Mouse (Mus musculus) heart, adult 9 months (tissue): Measurements from ENCODE around the gene Lpin1.

Source experiments
- DNase-seq, 2 experiments: peaks; one replicate each; pipeline ENCODE4 v3.0.0; 2022; ENCODE audit warnings: low spot score in 2 of 2

Lpin1 gene

DNA sequence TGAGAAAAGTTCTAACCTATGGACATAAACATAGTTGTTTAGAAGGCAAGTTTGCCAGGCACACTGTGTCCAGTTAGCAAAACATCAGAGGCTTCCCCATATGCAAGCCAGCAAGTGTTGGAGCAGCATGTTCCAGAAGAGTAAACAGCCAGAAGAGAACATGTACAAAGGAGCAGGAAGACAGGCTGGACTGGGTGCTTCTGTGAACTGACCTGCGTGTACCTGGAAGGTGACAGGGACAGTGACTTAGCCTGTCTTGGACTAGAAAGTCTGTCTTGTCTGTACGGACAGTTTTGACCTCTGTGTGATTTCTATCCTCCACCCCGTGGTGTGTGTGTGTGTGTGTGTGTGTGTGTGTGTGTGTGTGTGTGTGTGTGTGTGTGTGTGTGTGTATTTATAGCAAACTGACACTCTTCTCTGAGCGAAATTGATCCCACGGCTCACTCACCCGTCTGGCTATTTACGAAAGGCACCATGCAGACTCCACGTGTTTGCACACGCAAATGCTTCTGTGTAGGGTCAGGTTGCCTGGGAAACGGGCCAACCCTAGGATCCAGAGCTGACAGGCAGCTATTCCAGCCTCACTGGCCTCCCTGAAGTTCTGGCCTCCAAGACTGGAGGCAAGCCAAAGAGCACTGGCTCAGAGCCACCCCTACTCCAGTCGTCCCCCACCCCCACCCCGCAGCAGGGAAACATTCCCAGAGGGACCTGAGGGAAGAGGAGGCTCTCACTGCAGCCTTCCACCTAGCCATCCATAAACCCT lies 7.9 kb upstream of the Lpin1 start:
- DNase-seq = peak; percentile 89 to 90

DNA sequence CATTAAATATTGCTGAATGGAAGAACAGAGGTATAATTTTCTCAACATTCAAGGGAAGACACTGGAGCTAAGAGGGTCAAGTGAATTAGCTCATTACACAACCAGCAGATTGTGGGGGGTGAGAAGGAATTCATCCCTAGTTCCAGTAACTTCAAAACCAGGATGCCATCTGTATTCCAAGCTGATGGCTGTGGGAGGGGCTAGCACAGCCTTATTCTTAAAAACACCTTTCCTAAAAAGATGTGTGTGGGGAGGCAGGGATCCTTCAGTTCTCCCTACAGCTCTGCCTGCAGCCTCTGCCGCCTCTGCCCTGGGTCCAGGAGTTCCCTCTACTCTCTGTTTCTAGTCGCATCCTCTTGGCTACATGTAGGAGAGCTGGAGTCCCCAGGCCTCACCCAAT lies 5.0 kb upstream of the Lpin1 start:
- DNase-seq = no peak

DNA sequence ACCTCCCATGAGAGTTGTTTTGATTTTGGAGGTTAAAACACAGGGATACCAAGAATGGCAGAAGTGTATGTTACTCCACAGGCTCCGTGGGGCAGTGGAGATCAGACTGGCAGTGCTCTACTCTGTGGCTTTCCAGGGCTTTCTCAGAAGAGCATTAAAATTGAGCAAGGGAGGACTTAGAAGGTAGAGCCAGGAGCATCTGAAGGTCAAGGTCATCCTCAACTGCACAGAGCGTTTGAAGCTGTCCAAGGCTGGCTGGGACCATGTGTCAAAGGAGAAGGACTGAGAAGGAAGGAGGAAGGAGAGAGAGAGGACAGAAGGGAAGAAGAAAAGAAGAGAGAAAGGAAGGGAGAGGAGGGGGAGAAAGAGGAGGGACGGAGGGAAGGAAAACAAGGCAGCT lies 3.8 kb upstream of the Lpin1 start:
- DNase-seq = no peak

GRCm38 (mm10) chr12:16605624-16606023 lies 5.1 kb downstream of the Lpin1 start:
- DNase-seq = no peak

DNA sequence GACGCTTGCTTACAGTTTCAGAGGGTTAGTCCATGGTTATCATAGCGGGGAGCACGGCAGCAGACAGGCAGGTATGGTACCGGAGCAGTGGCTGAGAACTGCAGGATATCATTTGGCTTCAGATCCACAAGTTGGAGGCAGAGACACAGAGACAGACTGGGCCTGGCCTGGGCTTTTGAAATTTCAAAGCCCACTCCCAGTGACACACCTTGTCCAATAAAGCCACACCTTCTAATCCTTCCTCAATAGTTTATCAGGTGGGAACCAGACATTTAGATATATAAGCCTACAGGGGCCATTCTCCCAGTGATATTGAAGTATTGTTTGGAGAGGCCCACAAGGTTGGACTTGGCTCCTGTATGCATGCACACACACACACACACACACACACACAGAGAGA lies 8.5 kb downstream of the Lpin1 start:
- DNase-seq = no peak

DNA sequence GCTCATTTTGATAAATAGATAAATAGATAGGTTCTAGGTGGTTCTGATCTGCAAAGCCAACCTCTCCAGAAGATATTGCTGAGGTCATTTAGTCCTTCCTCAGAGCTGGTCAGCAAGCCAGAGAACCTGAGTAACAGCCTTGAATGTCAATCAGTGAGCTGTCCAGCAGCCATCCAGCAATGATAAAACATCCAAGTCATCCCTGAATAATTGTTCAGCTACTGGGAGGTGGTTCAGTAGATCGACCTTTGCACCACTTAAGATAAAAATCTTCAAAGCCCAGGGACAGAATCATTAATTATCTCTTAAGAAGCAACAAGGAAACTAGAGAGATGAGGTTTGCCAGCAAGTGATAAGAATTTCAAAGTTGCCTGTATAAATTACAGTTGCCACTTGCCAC lies 10.4 kb downstream of the Lpin1 start:
- no peak for DNase-seq

DNA sequence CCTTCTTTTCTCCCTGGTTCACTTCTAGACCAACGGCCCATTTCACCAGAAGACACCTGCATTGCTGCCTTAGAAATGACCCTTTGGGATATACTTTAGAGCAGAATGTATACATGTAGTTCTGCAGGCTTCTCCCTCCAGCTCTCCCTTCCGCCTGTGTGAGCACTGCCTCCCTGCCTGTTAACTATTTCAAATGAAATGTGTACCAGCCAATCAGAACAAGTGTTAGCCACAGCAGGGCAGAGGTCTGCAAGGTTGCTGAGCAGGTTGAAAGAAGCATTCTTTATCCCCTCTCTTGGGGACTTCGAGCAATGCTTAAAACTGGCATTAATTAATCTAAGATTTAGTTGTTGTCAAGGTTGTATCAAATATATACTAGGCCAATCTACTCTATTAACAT lies 11.4 kb downstream of the Lpin1 start:
- no peak for DNase-seq

DNA sequence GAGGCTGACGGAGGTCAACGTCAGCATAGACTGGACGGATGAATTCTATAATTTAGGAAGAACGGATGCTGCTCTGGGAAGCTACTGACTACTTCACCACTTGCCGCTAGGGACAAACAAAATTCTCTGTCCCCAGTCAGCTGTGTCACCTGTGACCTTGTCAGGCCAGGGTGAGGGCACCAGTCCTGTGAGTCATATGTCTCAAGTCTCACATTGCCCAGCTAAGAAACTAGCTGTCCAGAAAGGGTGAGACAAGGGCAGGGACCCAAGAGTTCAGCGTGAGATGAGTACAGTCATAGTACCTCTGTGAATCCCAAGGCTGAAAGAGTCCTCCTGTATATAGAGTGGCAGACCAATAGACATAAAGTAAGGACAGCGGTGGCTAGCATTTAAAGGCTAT lies 17.0 kb downstream of the Lpin1 start:
- peak in 1 of 2 experiments; percentile 27 for DNase-seq

DNA sequence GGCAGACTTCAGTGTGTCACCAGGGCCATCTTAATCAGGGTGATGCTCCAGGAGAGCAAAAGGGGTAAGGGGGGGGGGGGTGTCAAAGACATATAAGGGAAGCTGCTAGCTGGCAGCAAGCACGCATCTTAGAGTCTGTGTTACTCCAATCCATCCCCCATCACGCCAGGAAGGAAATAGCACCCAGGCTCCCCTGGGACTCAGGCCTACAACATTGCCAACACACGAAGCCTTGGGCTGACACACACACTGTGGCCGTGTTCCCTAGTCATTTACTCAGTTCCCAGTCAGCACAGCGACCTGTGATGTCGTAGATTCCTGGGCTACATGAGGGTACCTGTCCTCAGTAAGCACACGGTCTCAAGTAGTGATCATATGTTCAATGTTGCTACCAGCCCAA lies 17.8 kb downstream of the Lpin1 start:
- DNase-seq = no peak

DNA sequence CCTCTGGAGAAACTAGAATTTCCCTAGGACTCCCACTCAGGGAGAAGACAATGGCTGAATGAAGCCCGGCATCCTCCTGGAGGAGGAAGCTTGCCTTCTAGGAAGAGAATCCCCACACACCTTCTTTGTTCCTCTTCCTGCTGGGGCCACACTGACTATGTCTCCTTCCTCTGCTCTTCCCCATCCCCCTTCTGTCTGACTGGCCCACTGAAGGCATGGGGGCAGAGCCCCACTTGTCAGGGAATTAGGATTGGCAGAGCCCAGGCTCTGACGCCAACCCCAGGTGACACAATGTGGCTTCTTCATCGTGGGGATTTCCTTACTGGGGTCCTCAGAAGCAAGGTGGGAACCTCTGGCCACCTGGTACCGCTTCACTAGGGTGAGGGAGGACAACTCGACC lies 18.3 kb downstream of the Lpin1 start:
- DNase-seq = no peak

DNA sequence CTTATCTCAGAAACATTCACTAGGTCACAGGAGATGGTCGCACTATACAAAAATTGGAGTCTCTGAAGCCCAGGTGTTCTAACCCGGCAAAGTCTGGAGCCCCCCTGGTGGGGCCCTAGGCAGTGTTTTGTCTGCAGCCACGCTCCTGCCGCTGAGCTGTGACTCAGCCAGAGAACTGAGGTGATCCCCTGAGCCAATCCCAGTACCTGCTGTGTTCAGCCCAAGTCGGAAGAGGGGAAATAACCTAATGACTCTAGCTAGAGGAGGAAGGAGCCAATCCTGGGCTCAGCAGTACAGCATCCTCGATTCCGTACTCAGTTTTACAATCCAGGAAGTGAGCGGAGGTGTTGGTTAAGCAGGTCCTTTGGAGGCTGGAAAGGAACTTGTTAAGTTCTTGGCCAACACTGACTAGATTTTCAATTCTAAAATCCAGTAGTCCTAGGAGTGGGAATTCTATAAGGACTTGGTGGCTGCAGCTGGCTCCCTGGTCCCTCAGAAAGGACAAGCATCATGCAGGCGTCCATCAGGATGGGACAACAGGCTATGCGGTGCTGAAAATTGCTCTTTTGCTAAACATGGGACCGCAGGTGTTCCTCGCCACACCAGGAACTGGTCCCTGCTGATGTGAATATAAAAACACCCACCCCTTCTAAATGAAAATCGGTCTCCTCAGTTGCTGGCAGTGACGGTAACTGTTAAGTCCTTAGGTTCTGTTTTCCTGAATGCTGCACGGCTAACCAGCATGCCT lies 19.1 kb downstream of the Lpin1 start:
- DNase-seq = peak; percentile 78 to 80

DNA sequence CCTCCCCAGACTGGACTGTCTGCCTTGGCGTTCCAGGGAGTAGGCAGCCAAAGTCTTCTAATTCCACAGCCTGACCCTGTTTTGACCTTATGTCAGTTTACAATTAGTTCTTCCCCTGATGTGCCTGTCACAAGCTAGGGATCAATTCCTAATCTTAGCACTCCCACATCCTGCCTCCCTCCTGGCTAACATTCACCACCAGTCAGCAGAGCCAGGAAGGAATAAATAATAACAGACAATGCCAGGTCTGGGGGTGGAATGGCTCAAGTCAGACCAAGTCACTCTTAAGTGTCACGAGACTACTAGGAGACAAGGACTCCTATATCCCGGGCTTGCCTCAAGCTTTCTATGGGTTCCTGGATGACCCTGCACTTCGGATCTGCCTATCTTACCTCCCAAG lies 20.8 kb downstream of the Lpin1 start:
- DNase-seq = peak in 1 of 2 experiments; percentile 17

DNA sequence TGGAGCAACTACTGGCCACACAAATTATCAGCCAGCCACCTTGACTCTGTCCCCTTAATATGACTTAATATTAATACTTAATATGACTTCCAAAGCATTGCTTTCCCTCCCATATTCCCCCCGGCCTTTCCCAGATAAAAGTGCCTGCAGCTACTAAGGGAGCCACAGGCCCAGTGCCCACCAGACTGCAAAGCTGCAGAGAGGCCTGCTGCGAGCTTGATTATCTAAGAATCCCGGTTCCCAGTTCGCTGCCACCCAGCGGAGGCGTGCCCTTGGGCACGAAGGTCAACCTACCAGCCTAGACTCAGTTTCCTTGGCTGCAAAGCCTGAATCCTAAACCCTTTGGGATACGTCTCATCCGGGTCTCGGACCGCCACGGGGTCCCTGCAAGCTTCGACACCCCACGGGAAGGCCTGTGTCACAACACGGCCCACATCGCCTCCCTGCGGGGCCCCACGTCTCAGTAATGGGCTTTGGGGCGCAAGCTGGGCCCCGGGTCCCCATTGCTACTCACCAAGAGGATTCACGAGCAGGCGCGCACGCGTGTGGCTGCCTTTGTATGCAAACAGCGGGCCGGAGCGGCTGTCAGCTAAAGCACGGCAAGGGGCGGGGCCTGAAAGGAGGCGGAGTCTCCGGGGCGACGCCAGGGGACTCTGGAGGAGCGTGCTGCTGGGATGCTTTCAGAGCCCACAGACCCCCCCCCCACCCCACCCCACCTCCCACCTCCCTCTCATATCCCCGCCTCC lies 21.4 kb downstream of the Lpin1 start:
- peak; percentile 88 to 91 for DNase-seq

- DNase-seq = peak; percentile 38 to 42
Observed at GRCm38 (mm10) chr12:16588396-16589042, 22.2 kb downstream of the Lpin1 start.

- no peak for DNase-seq
Observed at GRCm38 (mm10) chr12:16587767-16588166, 23.0 kb downstream of the Lpin1 start.

- DNase-seq = no peak
Observed at GRCm38 (mm10) chr12:16587111-16587510, 23.7 kb downstream of the Lpin1 start.

GRCm38 (mm10) chr12:16584964-16585363 lies 25.8 kb downstream of the Lpin1 start:
- no peak for DNase-seq

GRCm38 (mm10) chr12:16584035-16584682 lies 26.6 kb downstream of the Lpin1 start:
- no peak for DNase-seq

- DNase-seq = no peak
Observed at GRCm38 (mm10) chr12:16583313-16583712, 27.5 kb downstream of the Lpin1 start.

- no peak for DNase-seq
Observed at GRCm38 (mm10) chr12:16580306-16580705, 30.5 kb downstream of the Lpin1 start.

DNA sequence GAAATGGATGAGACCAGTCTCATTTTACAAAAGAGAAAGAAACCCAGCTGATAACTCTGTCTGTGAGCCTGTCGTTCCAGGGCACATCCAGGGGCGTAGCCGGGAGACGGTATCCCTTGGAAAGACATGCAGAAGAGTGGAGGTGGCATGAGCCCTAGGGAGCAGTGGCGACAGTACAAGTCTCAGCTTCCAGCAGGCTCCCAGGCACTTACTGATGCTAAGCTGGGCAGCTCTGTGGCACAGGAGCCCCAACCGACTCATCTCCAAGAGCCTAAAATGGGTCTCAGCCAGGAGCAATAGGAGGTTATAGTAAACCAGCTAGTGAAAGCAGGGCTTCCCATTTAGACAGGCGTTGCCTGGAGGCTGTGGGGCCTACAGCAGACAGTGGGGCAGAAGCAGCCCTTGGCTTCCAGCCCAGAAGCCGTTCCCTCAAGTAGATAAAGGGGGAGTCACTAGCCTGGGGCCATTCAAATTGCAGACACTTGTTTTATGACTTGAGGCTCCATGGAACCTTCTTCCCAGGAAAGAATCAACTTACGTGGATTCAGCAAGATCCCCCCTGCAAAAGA lies 33.0 kb downstream of the Lpin1 start:
- DNase-seq = no peak
